Mouse (Mus musculus) T-helper 17 cell (primary cell): ENCODE measurements around the gene Mc3r.

Source experiments
- in situ Hi-C, 2 experiments: fragments of 300-600 bp; cut with MboI, MseI; formaldehyde crosslinking; loops; 1 replicate in 1 of 2; 2 replicates in 1 of 2; pipeline ENCODE4 v1.15.1; 2025; ENCODE audit warnings: high pct_unique_total_duplicates in 2 of 2

The Mc3r gene

GRCm38 (mm10) chr2:172245497-172245896 is 2.8 kb upstream of the Mc3r start:
- in situ Hi-C loops = loop anchor here (5.0 to 10.0 kb wide), 2 partner anchors 77 to 1059 kb away; no protein-coding TSS in a partner anchor

- in situ Hi-C loops = loop anchor here (5.0 to 10.0 kb wide), 2 partner anchors 73 to 1055 kb away; no protein-coding TSS in a partner anchor
Measured at GRCm38 (mm10) chr2:172249336-172249735, 1.0 kb downstream of the Mc3r start.

- in situ Hi-C loops = no loop called here
Measured at GRCm38 (mm10) chr2:172256418-172256817, 8.1 kb downstream of the Mc3r start.

GRCm38 (mm10) chr2:172256956-172257355 is 8.7 kb downstream of the Mc3r start:
- in situ Hi-C loops = no loop called here

- in situ Hi-C loops = no loop called here
Measured at GRCm38 (mm10) chr2:172257471-172258065, 9.3 kb downstream of the Mc3r start.

GRCm38 (mm10) chr2:172260064-172260463 is 11.8 kb downstream of the Mc3r start:
- in situ Hi-C loops = no loop called here

GRCm38 (mm10) chr2:172261441-172261840 is 13.1 kb downstream of the Mc3r start:
- in situ Hi-C loops = no loop called here

- in situ Hi-C loops = no loop called here
Measured at GRCm38 (mm10) chr2:172263216-172263615, 14.9 kb downstream of the Mc3r start.

GRCm38 (mm10) chr2:172269907-172270306 is 21.6 kb downstream of the Mc3r start:
- in situ Hi-C loops = no loop called here

GRCm38 (mm10) chr2:172270485-172270944 is 22.2 kb downstream of the Mc3r start:
- in situ Hi-C loops = no loop called here

- in situ Hi-C loops = no loop called here
Measured at GRCm38 (mm10) chr2:172270974-172271697, 22.8 kb downstream of the Mc3r start.

- in situ Hi-C loops = no loop called here
Measured at GRCm38 (mm10) chr2:172274662-172275061, 26.4 kb downstream of the Mc3r start.

GRCm38 (mm10) chr2:172276155-172276554 is 27.9 kb downstream of the Mc3r start:
- in situ Hi-C loops = no loop called here

- in situ Hi-C loops = no loop called here
Measured at GRCm38 (mm10) chr2:172278979-172279378, 30.7 kb downstream of the Mc3r start.

GRCm38 (mm10) chr2:172282071-172282710 is 33.9 kb downstream of the Mc3r start:
- in situ Hi-C loops = no loop called here

- in situ Hi-C loops = no loop called here
Measured at GRCm38 (mm10) chr2:172287715-172288114, 39.4 kb downstream of the Mc3r start.

- in situ Hi-C loops = no loop called here
Measured at GRCm38 (mm10) chr2:172288965-172289364, 40.7 kb downstream of the Mc3r start.

GRCm38 (mm10) chr2:172289632-172290031 is 41.3 kb downstream of the Mc3r start:
- in situ Hi-C loops = no loop called here

- in situ Hi-C loops = no loop called here
Measured at GRCm38 (mm10) chr2:172290474-172290873, 42.2 kb downstream of the Mc3r start.

- in situ Hi-C loops = no loop called here
Measured at GRCm38 (mm10) chr2:172291025-172291424, 42.7 kb downstream of the Mc3r start.

- in situ Hi-C loops = no loop called here
Measured at GRCm38 (mm10) chr2:172291755-172292524, 43.6 kb downstream of the Mc3r start.
